8 mouse cellular contexts compared by ENCODE assay signal in genomic region chr10:24298260-24299244, GRCm38 (mm10).
A peak's percentile ranks its signal among the peaks of the same experiment; 100 is the strongest.
DNase-seq lines count a peak whose midpoint lies in the region; ATAC-seq and TF ChIP-seq lines count a peak whose summit lies in the region.

No protein-coding gene starts in this region.

- WGBS in kidney, adult 2 months: 47% methylated on average over 2 of the region's 2 CpGs
- 46% methylated on average over 2 of the region's 2 CpGs for WGBS in limb, embryonic 10.5 days
- WGBS in midbrain, postnatal 0 days: 48% methylated on average over 2 of the region's 2 CpGs
- WGBS in stomach, postnatal 0 days: 47% methylated on average over 2 of the region's 2 CpGs

- DNase-seq in A20 (ENCODE audit: low read depth, low spot score) (peak; percentile 66), R1 (ENCODE audit: low read depth, low spot score) (peak; percentile 80)
- peak; percentile 25 to 61 for DNase-seq in cerebellum, postnatal 25 days
- peak; percentile 57 to 71 for DNase-seq in frontal cortex, postnatal 36 days (ENCODE audit: low spot score in 2 of 2)
- peak; percentile 68 for DNase-seq in kidney, adult 2 months
- peak; percentile 65 for DNase-seq in limb, embryonic 10.5 days (ENCODE audit: low spot score)
- peak; percentile 80 for DNase-seq in midbrain, postnatal 0 days (ENCODE audit: low spot score)
- peak; percentile 48 for DNase-seq in stomach, postnatal 0 days (ENCODE audit: low spot score)

- H3K4me3 ChIP-seq in kidney, adult 2 months (ENCODE audit: insufficient read depth, low read depth, low read length): no peak overlapping the region
- no peak overlapping the region for H3K4me3 ChIP-seq in limb, embryonic 10.5 days
- H3K4me3 ChIP-seq in midbrain, postnatal 0 days (ENCODE audit: low read depth, low read length): no peak overlapping the region
- H3K4me3 ChIP-seq in stomach, postnatal 0 days (ENCODE audit: low read depth, low read length): no peak overlapping the region

- no peak for TF ChIP-seq POLR2A in kidney, adult 2 months (IDR thresholded peaks at IDR 0.05; ENCODE audit: low read depth, low read length)

- no peaks in the 10 kb centered on the region for H3K4me1 ChIP-seq in kidney, adult 2 months (ENCODE audit: control insufficient read depth, insufficient read depth, low read length)
- no peaks in the 10 kb centered on the region for H3K4me1 ChIP-seq in limb, embryonic 10.5 days
- no peaks in the 10 kb centered on the region for H3K4me1 ChIP-seq in midbrain, postnatal 0 days (ENCODE audit: insufficient read depth, low read length)
- no peaks in the 10 kb centered on the region for H3K4me1 ChIP-seq in stomach, postnatal 0 days (replicated peaks; ENCODE audit: control insufficient read depth, insufficient read depth)

- no peak overlapping the region for H3K9ac ChIP-seq in midbrain, postnatal 0 days (replicated peaks; ENCODE audit: low read length, poor library complexity, severe bottlenecking)
- no peak overlapping the region for H3K9ac ChIP-seq in stomach, postnatal 0 days (ENCODE audit: low read length)

- H3K4me2 ChIP-seq in midbrain, postnatal 0 days (ENCODE audit: low read depth, low read length, poor library complexity, severe bottlenecking): no peak overlapping the region
- H3K4me2 ChIP-seq in stomach, postnatal 0 days (replicated peaks; ENCODE audit: low read depth): no peak overlapping the region

- no peak overlapping the region for H3K27ac ChIP-seq in kidney, adult 2 months (ENCODE audit: insufficient read depth, low read depth, low read length)
- H3K27ac ChIP-seq in limb, embryonic 10.5 days: no peak overlapping the region
- no peak overlapping the region for H3K27ac ChIP-seq in midbrain, postnatal 0 days (ENCODE audit: low read depth, low read length)
- no peak overlapping the region for H3K27ac ChIP-seq in stomach, postnatal 0 days (replicated peaks)

- H3K9me3 ChIP-seq in limb, embryonic 10.5 days (replicated peaks): no peaks in the 10 kb centered on the region
- H3K9me3 ChIP-seq in midbrain, postnatal 0 days (ENCODE audit: low read length): no peaks in the 10 kb centered on the region
- no peaks in the 10 kb centered on the region for H3K9me3 ChIP-seq in stomach, postnatal 0 days (ENCODE audit: control insufficient read depth, low read length)

- ATAC-seq in midbrain, postnatal 0 days (ENCODE audit: low FRiP score): peak; percentile 57
- ATAC-seq in stomach, postnatal 0 days (ENCODE audit: low FRiP score, low TSS enrichment): peak; percentile 71; the same call in 1 of the 2 replicates

- peak; percentile 76 for TF ChIP-seq CTCF in kidney, adult 2 months (conservative IDR thresholded peaks at IDR 0.05; ENCODE audit: insufficient read depth, insufficient read length, low read depth, low read length)
- TF ChIP-seq CTCF in midbrain, postnatal 0 days (IDR thresholded peaks at IDR 0.05): peak; percentile 97
- peak; percentile 96 for TF ChIP-seq CTCF in stomach, postnatal 0 days (IDR thresholded peaks at IDR 0.05; ENCODE audit: low read depth)

- no peak for TF ChIP-seq EP300 in stomach, postnatal 0 days (optimal IDR thresholded peaks at IDR 0.05)

- H3K36me3 ChIP-seq in kidney, adult 2 months (ENCODE audit: control insufficient read depth, insufficient read depth, low read length): no peaks in the 10 kb centered on the region
- H3K36me3 ChIP-seq in limb, embryonic 10.5 days: no peaks in the 10 kb centered on the region
- H3K36me3 ChIP-seq in midbrain, postnatal 0 days (ENCODE audit: insufficient read depth, low read length): no peaks in the 10 kb centered on the region
- no peaks in the 10 kb centered on the region for H3K36me3 ChIP-seq in stomach, postnatal 0 days (ENCODE audit: control insufficient read depth, insufficient read depth, low read length)

- no peaks in the 10 kb centered on the region for H3K27me3 ChIP-seq in kidney, adult 2 months (replicated peaks; ENCODE audit: control insufficient read depth, insufficient read depth, low read length)
- no peaks in the 10 kb centered on the region for H3K27me3 ChIP-seq in limb, embryonic 10.5 days (ENCODE audit: low read depth, poor library complexity, severe bottlenecking)
- no peaks in the 10 kb centered on the region for H3K27me3 ChIP-seq in midbrain, postnatal 0 days (ENCODE audit: insufficient read depth, low read length)
- H3K27me3 ChIP-seq in stomach, postnatal 0 days (ENCODE audit: control insufficient read depth, insufficient read depth, low read length): no peaks in the 10 kb centered on the region
